Mouse (Mus musculus) midbrain, embryonic 16.5 days (tissue): Measurements from ENCODE around the gene Ly75. TPM values are rescaled to one million over a fixed set of nuclear protein-coding genes. Genes with fewer than 3 reads are reported as not detected.

Experiments
- ATAC-seq: fragments of 200-750 bp; cut with Nextera tagmentation; 2 replicates; pipeline ENCODE4 v1.8.0; 2017; ENCODE audit warnings: moderate TSS enrichment
- H3K27ac ChIP-seq: fragments of 300-500 bp; sonication (generic); 2 replicates; pipeline ENCODE4 v1.5.1; 2014; ENCODE audit warnings: mild to moderate bottlenecking, low read length, mixed read lengths
- H3K27me3 ChIP-seq: fragments of 300-500 bp; sonication (generic); 2 replicates; pipeline ENCODE4 v1.6.1; 2014; ENCODE audit warnings: low read depth, low read length, mixed read lengths; ENCODE audit not compliant: control insufficient read depth, insufficient read depth
- H3K36me3 ChIP-seq: fragments of 300-500 bp; sonication (generic); 2 replicates; pipeline ENCODE4 v1.6.1; 2014; ENCODE audit warnings: mild to moderate bottlenecking, low read length, moderate library complexity, mixed read lengths; ENCODE audit not compliant: control insufficient read depth, insufficient read depth
- H3K4me1 ChIP-seq: fragments of 300-500 bp; sonication (generic); 2 replicates; pipeline ENCODE4 v1.6.1; 2014; ENCODE audit warnings: mild to moderate bottlenecking, low read length, mixed read lengths; ENCODE audit not compliant: control insufficient read depth, insufficient read depth
- H3K4me2 ChIP-seq: fragments of 300-500 bp; sonication (generic); 2 replicates; pipeline ENCODE4 v1.6.1; 2014; ENCODE audit warnings: mild to moderate bottlenecking, low read length, mixed read lengths
- H3K4me3 ChIP-seq: fragments of 300-500 bp; sonication (generic); 2 replicates; pipeline ENCODE4 v1.5.1; 2014; ENCODE audit warnings: low read depth, mild to moderate bottlenecking, low read length, moderate library complexity, mixed read lengths
- H3K9ac ChIP-seq: fragments of 300-500 bp; sonication (generic); 2 replicates; pipeline ENCODE4 v1.6.1; 2014; ENCODE audit warnings: low read depth, low read length, mixed read lengths
- H3K9me3 ChIP-seq: fragments of 300-500 bp; sonication (generic); replicated peaks from 2 replicates; pipeline ENCODE4 v1.6.1; 2014; ENCODE audit warnings: mild to moderate bottlenecking, low read length, mixed read lengths; ENCODE audit not compliant: control insufficient read depth, poor library complexity, severe bottlenecking
- WGBS: fragments of 180-500 bp; shearing (Covaris S2); extraction: QIAGEN DNeasy Blood & Tissue Kit; methylation state at CpG from one replicate; pipeline ENCODE4 v1.1.7; 2014; 5-methylcytosine and 5-hydroxymethylcytosine counted together
- polyA plus RNA-seq: library from polyadenylated mRNA; unstranded; fragments of >200 nt; fragmentation: Nextera tagmentation; extraction: Ambion mirVana; gene quantifications from 2 replicates; pipeline ENCODE4 v1.2.1, GENCODE M21; 2015

Ly75 gene
- polyA plus RNA-seq, result 1.6 TPM in 2 replicates

DNA sequence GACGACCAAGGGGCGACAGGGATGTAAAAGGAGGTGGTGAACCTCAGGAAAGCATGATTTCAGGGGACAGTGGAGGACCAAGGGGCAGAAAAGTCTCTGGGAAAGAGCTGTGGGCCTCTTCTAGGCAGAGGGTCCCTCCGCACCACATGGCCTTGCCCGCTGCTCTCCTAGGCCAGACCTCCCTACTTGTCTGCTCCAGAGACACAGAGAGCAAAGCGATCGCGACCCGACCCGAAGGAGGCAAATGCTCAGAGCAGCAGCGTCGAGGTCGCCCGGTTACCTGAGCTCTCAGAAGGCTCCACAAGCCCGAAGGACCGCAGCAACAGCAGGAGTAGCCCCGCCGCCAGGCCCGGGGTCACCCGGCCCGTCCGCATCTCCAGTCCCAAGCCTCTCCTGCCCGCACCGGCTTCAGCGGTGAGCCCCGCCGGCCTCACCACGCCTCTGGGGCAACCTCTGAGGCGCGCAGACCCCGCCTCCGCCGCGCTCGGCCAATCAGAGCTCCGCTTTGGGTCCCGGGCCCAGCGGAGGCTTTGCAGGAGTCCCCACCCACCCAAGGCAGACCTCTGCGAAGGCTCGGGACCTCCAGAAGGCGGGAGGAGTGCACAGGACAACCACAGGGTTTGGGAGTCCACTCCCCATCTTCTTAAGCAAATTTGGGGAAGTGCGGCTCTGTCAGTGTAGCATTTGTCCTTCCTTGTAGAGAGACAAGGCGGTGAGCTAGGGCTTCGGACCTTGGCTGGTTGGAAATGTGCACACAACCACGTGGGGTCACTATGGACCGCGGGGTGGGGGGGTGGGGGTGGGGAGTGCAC is at the start of gene Ly75:
Gene Ly75, minus strand, starts transcription at position 446 of the 812 bp plus-strand sequence.
- under 1% methylated on average over 46 of the region's 46 CpGs for WGBS
- Histone ChIP-seq H3K27ac (no peak within 1 kb of the TSS), H3K4me3 (peak within 1 kb of the TSS; percentile 56), H3K9ac (peak within 1 kb of the TSS; percentile 69), H3K9me3 (no peaks in the 10 kb centered on the region), H3K4me2 (peak within 1 kb of the TSS; percentile 96), H3K27me3 (peaks cover 6% of the 10 kb centered on the region), H3K36me3 (no peaks in the 10 kb centered on the region), H3K4me1 (no peaks in the 10 kb centered on the region)
- ATAC-seq, result peak; percentile 98

DNA sequence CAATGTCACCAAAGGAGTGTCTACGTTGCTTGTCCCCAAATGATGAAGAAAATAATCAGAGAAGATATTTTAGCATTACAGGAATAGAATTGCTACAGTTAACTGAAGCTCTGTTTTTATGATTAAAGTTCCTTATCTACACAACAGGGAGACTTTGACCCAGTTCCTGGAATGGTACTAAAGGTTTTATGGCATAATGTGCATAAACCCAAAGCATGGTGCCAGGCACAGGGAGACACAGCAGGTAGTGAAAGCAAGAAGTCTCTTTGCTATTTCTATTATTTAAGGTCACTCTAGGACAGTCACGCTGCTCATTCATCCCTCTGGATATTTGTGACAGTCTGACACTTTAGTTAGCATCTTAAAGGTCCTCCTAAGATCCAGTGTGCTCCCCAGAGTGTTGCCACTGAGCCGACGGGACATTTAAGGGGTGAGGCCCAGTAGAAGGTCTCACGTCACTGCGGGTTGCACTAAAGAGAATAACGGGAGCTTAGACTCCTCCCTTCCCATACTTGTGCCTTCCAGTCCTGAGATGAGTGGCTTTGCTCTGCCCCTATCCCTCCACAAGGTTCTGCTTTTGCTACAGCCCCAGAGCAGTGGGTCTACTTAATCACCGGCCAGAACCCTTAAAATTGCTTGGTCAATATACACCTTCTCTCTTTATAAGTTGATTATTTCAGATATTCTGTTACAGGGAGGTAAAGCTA is 47.4 kb upstream of the Ly75 start:
- no peaks in the 10 kb centered on the region for H3K36me3 ChIP-seq
- WGBS, result 73% methylated on average over 8 of the region's 8 CpGs
- no peak for ATAC-seq
- H3K4me1 ChIP-seq, result no peaks in the 10 kb centered on the region
- no peak overlapping the region for H3K9ac ChIP-seq
- no peaks in the 10 kb centered on the region for H3K27me3 ChIP-seq
- H3K4me3 ChIP-seq, result no peak overlapping the region
- H3K9me3 ChIP-seq, result no peaks in the 10 kb centered on the region
- no peak overlapping the region for H3K27ac ChIP-seq
- no peak overlapping the region for H3K4me2 ChIP-seq

DNA sequence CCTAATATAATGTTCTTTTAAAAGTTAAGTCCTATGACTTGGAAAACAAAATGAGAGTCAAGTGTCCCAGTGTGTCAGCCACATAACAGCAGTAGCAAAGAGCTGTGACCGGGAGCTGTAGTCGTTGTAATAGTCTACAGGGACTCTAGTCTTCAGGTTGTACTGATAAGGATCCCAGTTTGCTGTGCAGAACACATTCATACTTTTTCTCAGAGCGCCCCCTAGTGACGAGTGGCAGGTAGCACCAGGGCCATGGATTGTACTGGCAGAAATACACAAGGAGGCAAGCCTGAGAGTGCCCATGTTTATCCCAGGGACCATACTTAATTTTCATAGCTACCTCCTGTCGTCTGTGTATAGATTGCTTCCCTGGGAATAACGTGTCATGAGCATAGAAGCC is 35.0 kb upstream of the Ly75 start:
- Histone ChIP-seq H3K36me3 (no peaks in the 10 kb centered on the region), H3K9me3 (no peaks in the 10 kb centered on the region), H3K9ac (no peak overlapping the region), H3K4me3 (no peak overlapping the region), H3K4me1 (no peaks in the 10 kb centered on the region), H3K27me3 (no peaks in the 10 kb centered on the region), H3K27ac (no peak overlapping the region), H3K4me2 (no peak overlapping the region)
- ATAC-seq, result peak; percentile 32; the same call in 1 of the 2 replicates
- 6% methylated on average over 6 of the region's 6 CpGs for WGBS

DNA sequence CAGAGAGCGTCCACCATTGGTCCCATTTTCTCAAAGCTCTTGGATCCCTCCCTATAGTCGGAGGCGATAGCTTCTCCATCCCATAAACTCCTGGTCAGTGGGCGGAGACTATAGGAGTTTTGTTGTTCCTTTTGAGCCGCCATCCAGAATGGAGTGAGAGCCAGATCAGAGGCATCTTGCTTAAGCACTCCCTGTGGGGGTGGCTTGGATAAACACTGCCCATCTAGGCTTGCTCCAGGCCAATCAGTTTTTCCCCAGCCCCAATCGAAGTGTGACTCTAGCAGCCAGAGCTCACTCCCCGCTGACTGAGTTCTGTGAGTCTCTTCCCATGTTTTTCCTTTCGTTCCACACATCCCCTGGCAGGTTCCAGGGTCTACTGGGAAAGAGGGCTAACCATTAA is 31.2 kb upstream of the Ly75 start:
- no peak overlapping the region for H3K9ac ChIP-seq
- no peaks in the 10 kb centered on the region for H3K9me3 ChIP-seq
- H3K4me1 ChIP-seq, result no peaks in the 10 kb centered on the region
- WGBS, result 72% methylated on average over 8 of the region's 8 CpGs
- ATAC-seq, result no peak
- H3K27me3 ChIP-seq, result no peaks in the 10 kb centered on the region
- no peaks in the 10 kb centered on the region for H3K36me3 ChIP-seq
- H3K4me2 ChIP-seq, result no peak overlapping the region
- H3K4me3 ChIP-seq, result no peak overlapping the region
- H3K27ac ChIP-seq, result no peak overlapping the region

DNA sequence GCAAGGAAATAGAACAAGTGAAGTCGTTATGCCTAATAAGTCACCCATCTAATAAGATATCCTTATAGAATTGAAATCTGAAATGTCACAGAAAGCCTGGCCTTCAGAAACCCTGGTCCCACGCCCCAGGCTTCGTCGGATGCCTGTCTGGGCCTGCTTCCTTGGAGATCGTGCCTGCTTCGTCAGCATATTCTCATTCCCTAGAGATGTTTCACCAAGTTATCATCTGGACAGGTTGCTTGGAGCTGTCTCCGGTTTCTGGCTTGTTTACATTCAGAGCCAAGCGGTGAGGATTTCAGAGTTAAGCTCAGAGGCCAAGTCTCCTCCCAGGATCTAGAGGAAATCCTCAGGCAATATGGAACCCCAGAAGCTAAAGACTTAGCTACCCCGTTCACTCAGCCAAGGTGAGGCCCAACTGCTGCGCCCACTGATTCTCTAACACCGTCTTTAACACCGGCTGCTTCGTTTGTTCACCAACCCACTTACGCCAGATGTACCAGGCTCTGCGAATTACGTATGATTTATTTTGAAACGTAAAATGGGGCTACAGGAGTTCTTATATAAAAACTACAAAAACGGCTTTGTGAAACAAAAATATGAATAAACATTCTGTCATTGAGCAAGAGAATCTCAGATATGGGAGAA is 30.0 kb upstream of the Ly75 start:
- Histone ChIP-seq H3K27me3 (no peaks in the 10 kb centered on the region), H3K4me2 (no peak overlapping the region), H3K9me3 (no peaks in the 10 kb centered on the region), H3K4me1 (no peaks in the 10 kb centered on the region), H3K36me3 (no peaks in the 10 kb centered on the region), H3K27ac (no peak overlapping the region), H3K4me3 (no peak overlapping the region), H3K9ac (no peak overlapping the region)
- 81% methylated on average over 18 of the region's 18 CpGs for WGBS
- ATAC-seq, result no peak

DNA sequence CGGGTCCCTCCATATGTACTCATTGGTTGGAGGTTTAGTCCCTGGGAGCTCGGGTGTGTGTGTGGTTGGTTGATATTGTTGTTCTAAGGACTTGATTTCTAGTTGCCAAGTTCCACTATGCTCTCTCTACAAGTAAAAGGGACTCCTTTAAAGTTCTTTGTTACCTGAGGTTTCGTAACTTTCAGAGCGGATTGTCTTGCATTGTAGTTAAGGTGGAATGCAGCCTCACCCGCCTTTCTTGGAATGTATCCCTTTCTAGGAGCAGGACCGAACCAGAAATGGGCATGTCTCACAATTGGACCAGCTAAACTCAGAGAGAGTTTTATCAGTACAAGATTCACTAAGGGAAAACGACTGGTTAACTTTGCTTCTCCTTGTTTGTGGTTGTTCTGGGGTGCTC is 28.1 kb upstream of the Ly75 start:
- WGBS, result 86% methylated on average over 7 of the region's 7 CpGs
- Histone ChIP-seq H3K4me2 (no peak overlapping the region), H3K9ac (no peak overlapping the region), H3K9me3 (no peaks in the 10 kb centered on the region), H3K27ac (no peak overlapping the region), H3K27me3 (no peaks in the 10 kb centered on the region), H3K36me3 (no peaks in the 10 kb centered on the region), H3K4me3 (no peak overlapping the region), H3K4me1 (no peaks in the 10 kb centered on the region)
- no peak for ATAC-seq

DNA sequence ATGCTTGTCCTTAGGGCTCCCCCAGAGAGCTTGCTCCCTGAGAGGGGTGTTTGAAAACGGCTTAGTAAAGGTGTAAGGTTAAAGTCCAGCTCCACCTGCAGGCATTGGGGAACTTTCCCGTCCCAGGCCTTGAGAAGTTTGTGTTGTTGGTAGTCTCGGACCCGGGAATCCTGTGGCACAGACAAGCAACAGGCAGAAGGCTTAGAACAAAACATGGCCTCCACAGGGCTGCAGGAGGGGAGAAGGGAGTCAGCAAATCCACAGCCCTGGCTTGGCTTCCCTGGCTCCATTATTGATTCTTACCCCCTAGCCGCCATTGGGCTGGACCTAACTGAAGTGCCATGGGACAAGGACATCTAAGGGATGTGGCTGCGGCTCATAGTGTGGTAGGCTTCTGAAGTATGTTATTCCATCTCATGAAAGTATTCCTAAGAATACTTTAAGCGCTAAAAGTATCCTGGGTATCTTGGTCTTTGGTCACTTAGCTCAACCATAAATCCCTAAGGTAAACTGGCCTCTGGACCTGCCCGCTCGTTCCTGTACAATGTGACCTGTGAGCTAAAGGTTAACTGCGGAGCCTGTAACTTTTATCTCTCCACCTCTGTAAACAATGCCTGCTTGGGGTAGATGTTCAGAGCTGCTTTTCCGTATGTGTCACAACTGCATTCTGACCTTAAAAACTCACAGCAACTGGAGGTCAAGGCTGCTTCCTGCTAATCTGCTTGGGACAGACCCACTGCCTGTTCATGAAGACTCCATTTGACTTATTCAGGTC is 27.1 kb upstream of the Ly75 start:
- H3K4me2 ChIP-seq, result no peak overlapping the region
- no peaks in the 10 kb centered on the region for H3K36me3 ChIP-seq
- H3K9ac ChIP-seq, result no peak overlapping the region
- WGBS, result 86% methylated on average over 11 of the region's 11 CpGs
- no peak overlapping the region for H3K27ac ChIP-seq
- no peaks in the 10 kb centered on the region for H3K27me3 ChIP-seq
- ATAC-seq, result no peak
- H3K4me1 ChIP-seq, result no peaks in the 10 kb centered on the region
- no peaks in the 10 kb centered on the region for H3K9me3 ChIP-seq
- H3K4me3 ChIP-seq, result no peak overlapping the region

DNA sequence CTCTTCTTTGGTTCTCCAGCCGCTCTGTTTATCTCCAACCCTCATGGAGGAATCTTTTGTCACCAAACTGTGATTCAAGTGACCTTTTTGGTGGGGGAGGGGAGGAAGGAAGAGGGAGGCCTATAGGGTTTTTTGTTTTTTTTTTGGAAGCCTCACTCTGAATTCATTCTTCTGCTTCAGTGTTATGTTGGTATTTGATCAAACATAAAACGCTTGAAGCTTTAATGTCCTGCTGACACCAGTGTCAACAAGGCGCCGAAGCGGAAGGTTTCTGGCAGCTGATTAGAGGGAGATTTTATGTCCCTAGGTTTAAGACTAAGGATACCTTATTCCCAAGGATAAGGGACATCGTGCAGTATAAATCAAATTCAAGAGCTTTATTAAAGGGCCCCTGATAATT is 26.1 kb upstream of the Ly75 start:
- no peaks in the 10 kb centered on the region for H3K4me1 ChIP-seq
- WGBS, result 50% methylated on average over 6 of the region's 6 CpGs
- H3K27ac ChIP-seq, result no peak overlapping the region

More for the DNA sequence above, 26.1 kb upstream of the Ly75 start:
- Histone ChIP-seq H3K27me3 (no peaks in the 10 kb centered on the region), H3K36me3 (no peaks in the 10 kb centered on the region), H3K9ac (no peak overlapping the region), H3K4me2 (no peak overlapping the region), H3K9me3 (no peaks in the 10 kb centered on the region), H3K4me3 (no peak overlapping the region)
- ATAC-seq, result no peak
